Mouse (Mus musculus) monocyte, adult 5-6 weeks (primary cell): Measurements from ENCODE around the gene Nampt. TPM values are rescaled to one million over a fixed set of nuclear protein-coding genes. Genes with fewer than 3 reads are reported as not detected.

ENCODE experiments used
- ATAC-seq: fragments of 153-309, 156-312 bp; replicated peaks from 2 replicates; pipeline ENCODE4 v1.8.0; 2017; ENCODE audit warnings: mild to moderate bottlenecking; ENCODE audit not compliant: low TSS enrichment, insufficient number of reproducible peaks, severe bottlenecking, poor library complexity, low FRiP score
- total RNA-seq: library from RNA; stranded (forward); fragments of 200-1000, 200-491, 200-594 nt; gene quantifications from 3 replicates; pipeline ENCODE4 v1.2.3, GENCODE M21; 2017

Nampt gene
- 32.6 to 76.0 TPM (median 65.6 TPM) in 3 replicates for total RNA-seq

- no peak for ATAC-seq
Observed at GRCm38 (mm10) chr12:32819416-32819815, at the start of gene Nampt. Gene Nampt (plus strand): TSS chr12:32819545.

GRCm38 (mm10) chr12:32770766-32771165 is 48.6 kb upstream of the Nampt start:
- no peak for ATAC-seq

- ATAC-seq = peak; percentile 40; the same call in 1 of the 2 replicates
Observed at GRCm38 (mm10) chr12:32774592-32774991, 44.8 kb upstream of the Nampt start.

- no peak for ATAC-seq
Observed at GRCm38 (mm10) chr12:32789092-32789491, 30.3 kb upstream of the Nampt start.

GRCm38 (mm10) chr12:32795765-32796471 is 23.4 kb upstream of the Nampt start:
- ATAC-seq = peak; percentile 61; the same call in 1 of the 2 replicates

GRCm38 (mm10) chr12:32797438-32797837 is 21.9 kb upstream of the Nampt start:
- no peak for ATAC-seq

GRCm38 (mm10) chr12:32801078-32801477 is 18.3 kb upstream of the Nampt start:
- ATAC-seq = no peak

- no peak for ATAC-seq
Observed at GRCm38 (mm10) chr12:32805559-32805958, 13.8 kb upstream of the Nampt start.

- ATAC-seq = peak; percentile 92
Observed at GRCm38 (mm10) chr12:32819823-32820605, 669 bp downstream of the Nampt start.

- no peak for ATAC-seq
Observed at GRCm38 (mm10) chr12:32820688-32821503, 1.6 kb downstream of the Nampt start.

GRCm38 (mm10) chr12:32821504-32822011 is 2.2 kb downstream of the Nampt start:
- ATAC-seq = no peak

- no peak for ATAC-seq
Observed at GRCm38 (mm10) chr12:32822066-32822465, 2.7 kb downstream of the Nampt start.

- no peak for ATAC-seq
Observed at GRCm38 (mm10) chr12:32824586-32824985, 5.2 kb downstream of the Nampt start.

- ATAC-seq = peak; percentile 86
Observed at GRCm38 (mm10) chr12:32826971-32827370, 7.6 kb downstream of the Nampt start.

GRCm38 (mm10) chr12:32828137-32828760 is 8.9 kb downstream of the Nampt start:
- ATAC-seq = no peak

- no peak for ATAC-seq
Observed at GRCm38 (mm10) chr12:32829321-32830090, 10.2 kb downstream of the Nampt start.

GRCm38 (mm10) chr12:32832076-32832475 is 12.7 kb downstream of the Nampt start:
- no peak for ATAC-seq

- no peak for ATAC-seq
Observed at GRCm38 (mm10) chr12:32834781-32835180, 15.4 kb downstream of the Nampt start.
